Mouse (Mus musculus) small intestine, adult 2 months (tissue): ENCODE measurements at regions not wholly inside any gene's neighbourhood (a gene's known extent, or its start where the extent isn't known, plus 50 kb on each side); places are given as distances from the start of the nearest gene placed in this dataset.

Experiments used
- CTCF ChIP-seq: fragments of 200-500 bp; IDR thresholded peaks from 2 replicates; pipeline ENCODE4 v1.5.1; 2012; ENCODE audit warnings: low read depth, mild to moderate bottlenecking, control low read depth, inconsistent platforms, low read length, moderate library complexity, mixed read lengths; ENCODE audit not compliant: insufficient replicate concordance, insufficient read length; ENCODE audit errors: extremely low read depth
- POLR2A ChIP-seq: fragments of 200-500 bp; IDR thresholded peaks from 2 replicates; pipeline ENCODE4 v1.6.1; 2012; ENCODE audit warnings: low read depth, mild to moderate bottlenecking, control low read depth, inconsistent platforms, low read length, moderate library complexity

DNA sequence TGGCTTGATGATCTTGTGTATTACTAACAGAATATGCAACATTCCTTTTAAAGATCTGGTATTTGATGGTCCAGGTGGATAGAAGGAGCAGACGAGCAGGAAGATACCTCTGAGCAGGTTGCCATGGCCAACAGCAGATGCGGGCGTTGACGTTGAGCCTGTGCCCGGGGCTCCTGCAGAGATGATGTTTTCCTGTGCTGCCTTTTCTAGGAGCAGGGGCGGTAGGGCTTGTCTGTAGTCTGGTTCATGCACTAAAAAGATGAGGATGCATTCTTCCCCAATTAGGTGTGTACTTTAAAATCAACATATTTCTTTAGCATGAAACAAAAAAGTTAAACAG, 74.8 kb upstream of the Atp5g3 start:
- no peak for TF ChIP-seq CTCF
- TF ChIP-seq POLR2A: no peak
